Mouse (Mus musculus) lung, adult 10 weeks (tissue): Measurements from ENCODE around the gene Slc16a4. TPM values are rescaled to one million over a fixed set of nuclear protein-coding genes. Genes with fewer than 3 reads are reported as not detected.

Experiments
- polyA plus RNA-seq: library from polyadenylated mRNA; stranded (reverse); fragments of 350-450 nt; fragmentation: Illumina TruSeq; extraction: RNeasy Lipid Tissue Mini Kit (QIAGEN cat#74804); gene quantifications from one replicate; pipeline ENCODE4 v1.2.3, GENCODE M21; 2014; ENCODE audit warnings: low read depth, low replicate concordance; ENCODE audit not compliant: insufficient read depth

Slc16a4 gene
- 0.74 TPM for polyA plus RNA-seq

DNA sequence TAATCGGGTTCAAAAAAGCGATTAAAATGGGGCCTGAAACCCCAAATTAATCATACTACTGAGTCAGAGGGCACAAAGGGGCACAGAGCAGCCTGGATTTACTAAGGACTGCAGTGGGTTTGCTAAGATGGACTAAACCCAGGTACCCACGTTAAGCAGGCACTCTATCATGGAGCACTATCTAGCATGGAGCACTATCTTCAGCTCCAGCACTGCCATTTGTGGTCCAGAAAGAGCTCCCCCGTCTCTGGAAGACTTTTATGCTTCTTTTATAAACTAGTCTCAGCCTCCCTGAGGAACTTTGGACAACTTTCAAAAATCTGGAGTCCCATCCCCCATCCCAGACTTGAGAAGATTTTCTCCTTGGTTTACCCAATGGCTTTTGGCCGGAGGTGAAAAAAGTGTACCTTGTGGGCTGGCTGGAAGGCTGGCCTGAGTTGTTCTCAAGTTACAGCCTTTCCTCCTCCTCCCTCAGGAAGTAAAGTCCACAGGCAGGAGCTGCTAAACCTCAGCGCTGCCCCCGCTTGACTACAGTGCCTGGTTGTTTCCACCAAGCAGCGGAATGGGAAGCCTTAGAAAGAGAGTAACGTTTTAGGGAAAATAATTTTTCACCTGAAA, at the start of gene Slc16a4:
Gene Slc16a4, plus strand, starts transcription at position 467 of the 618 bp plus-strand sequence.

GRCm38 (mm10) chr3:107278479-107279269, 12.4 kb upstream of the Slc16a4 start, which contains the start of gene Lamtor5:
TSS of gene Lamtor5 (plus strand) at chr3:107278858.

GRCm38 (mm10) chr3:107333381-107334201, 42.6 kb downstream of the Slc16a4 start, which contains the start of gene Rbm15:
TSS of gene Rbm15 (minus strand) at chr3:107333673.

Other genes starting within 250 kb of the Slc16a4 start
- gene Kcna2, start 190.1 kb upstream of the Slc16a4 start, polyA plus RNA-seq = 1.8 TPM
- not detected for gene Kcna10, start 108.2 kb upstream of the Slc16a4 start, polyA plus RNA-seq
- 0.32 TPM for gene Cym, start 69.5 kb upstream of the Slc16a4 start, polyA plus RNA-seq
- gene A630076J17Rik, start 60.6 kb upstream of the Slc16a4 start, polyA plus RNA-seq = not detected
- gene Prok1, start 51.5 kb upstream of the Slc16a4 start, polyA plus RNA-seq = not detected
- gene Lamtor5, start 12.4 kb upstream of the Slc16a4 start, polyA plus RNA-seq = 123 TPM
- gene Rbm15, start 42.4 kb downstream of the Slc16a4 start, polyA plus RNA-seq = 3.7 TPM
- gene Kcnc4, start 168.3 kb downstream of the Slc16a4 start, polyA plus RNA-seq = 0.08 TPM
- gene Slc6a17, start 226.8 kb downstream of the Slc16a4 start, polyA plus RNA-seq = 0.85 TPM